Mouse (Mus musculus): ENCODE data around the gene Sucla2.
"Not testable (repeated sequence)": the region's sequence is repeated elsewhere in the genome, so short reads cannot be mapped to it uniquely, and the experiment has no call there.

The Sucla2 gene

DNA sequence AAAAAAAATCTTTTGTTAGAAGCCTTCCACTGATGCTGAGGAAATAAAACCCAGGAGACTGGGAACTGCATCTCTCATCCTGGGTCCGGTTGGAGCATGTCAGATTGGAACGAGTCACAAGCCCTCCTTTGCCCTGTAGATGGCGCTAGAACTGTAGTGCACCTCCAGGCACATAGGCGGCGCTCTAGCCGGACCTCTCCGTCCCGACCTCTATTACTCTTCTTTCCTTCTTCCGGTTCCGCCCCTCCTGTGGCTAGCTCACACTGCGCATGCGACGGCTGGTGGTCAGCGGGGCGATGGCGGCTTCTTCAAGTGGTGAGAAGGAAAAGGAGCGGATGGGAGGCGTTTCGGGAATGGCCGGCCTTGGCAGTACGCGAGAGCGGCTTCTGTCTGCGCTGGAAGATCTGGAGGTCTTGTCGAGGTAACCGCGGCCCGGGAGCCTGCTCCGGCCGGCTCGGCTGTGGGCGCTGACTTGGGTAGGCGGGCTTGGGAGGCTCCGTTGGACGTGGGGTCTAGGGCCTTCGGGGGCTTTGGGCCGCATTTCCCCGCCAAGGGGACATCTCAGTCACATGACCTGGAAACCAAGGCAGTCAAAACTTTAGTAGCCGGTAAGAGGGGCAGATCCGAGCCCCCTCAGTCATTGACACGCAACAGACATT, 15.2 kb upstream of the Sucla2 start, which contains the start of gene Med4:
Med4 (plus strand) TSS at position 261 of the 659 bp plus-strand sequence.
- DNase-seq (ENCODE audit: low spot score in 2 of 2): peak; percentile 96 to 98

- no peak for DNase-seq (ENCODE audit: low spot score in 2 of 2)
Measured at GRCm38 (mm10) chr14:73524136-73524535, 983 bp upstream of the Sucla2 start.

- not testable (repeated sequence) for DNase-seq (ENCODE audit: low spot score in 2 of 2)
Measured at GRCm38 (mm10) chr14:73528661-73529060, 3.5 kb downstream of the Sucla2 start.

DNA sequence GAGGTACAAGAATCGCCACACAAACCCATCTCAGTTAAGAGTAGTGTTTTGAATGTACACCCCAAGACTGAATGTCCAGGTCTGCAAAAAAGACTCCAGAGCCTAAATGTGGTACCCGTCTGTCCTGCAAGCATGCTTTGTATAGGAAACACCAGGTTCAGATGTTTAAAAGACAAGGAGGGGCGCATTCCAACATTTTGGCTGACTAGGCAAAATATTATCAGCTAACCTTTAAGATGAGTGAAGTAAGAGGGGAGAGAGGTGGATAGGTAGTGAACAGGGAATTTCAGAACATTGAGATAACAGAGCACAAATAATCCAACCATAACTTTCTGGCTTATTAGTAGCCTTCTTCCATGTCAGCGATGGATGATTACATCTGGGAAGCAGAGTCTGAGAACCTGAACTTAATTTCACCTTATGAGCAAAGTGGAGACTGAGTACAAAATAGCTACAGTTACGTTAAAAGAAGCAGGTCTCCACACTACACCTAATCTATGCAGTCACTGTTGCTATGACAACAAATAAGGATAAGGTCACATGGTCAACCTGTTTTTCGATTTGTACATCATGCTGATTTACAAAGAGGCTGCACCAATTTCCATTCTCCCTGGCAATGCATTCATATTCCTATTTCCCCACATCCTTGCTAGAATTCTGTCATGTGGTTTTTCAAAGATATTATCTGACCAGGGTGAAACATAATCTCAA, 8.8 kb downstream of the Sucla2 start:
- DNase-seq (ENCODE audit: low spot score in 2 of 2): no peak

DNA sequence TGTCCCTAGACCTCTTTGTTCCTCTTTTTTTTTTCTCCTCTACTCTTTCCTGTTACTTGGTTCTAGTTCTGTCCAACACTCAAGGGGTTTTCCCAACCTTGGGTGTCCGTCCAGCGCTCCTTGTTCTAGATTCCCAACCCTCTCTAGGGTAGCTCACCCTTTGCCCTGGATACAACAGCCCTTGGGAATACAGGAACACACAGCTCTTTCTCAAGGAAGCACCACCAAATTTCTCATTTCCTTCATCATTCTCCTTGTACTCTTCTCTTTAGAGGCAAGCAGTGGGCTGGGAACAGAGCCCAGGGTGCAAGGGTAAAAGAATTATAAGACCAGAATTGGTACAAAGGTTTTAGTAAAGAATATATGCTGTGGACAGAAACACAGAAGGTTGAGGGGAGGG, 10.5 kb downstream of the Sucla2 start:
- DNase-seq (ENCODE audit: low spot score in 2 of 2): no peak

GRCm38 (mm10) chr14:73543781-73544180, 18.7 kb downstream of the Sucla2 start:
- DNase-seq (ENCODE audit: low spot score in 2 of 2): no peak

DNA sequence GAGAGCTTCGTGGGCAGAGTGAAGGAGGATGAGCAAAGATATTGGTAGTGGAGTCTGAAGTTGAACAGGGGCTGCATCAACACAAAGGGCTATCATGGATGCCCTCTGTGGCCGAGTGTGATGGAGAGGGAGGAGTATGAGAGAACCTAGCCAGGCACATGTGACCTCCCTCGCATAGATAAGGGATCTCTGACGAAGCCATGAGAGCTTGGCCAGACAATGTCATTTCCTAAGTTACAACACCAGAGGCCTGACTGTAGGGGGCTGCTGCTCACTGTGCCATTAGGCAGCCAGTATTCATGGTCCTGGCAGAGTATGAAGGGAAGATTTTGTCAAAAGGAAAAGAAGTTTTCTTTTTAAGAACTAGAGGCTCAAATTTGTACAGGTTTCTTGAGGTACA, 21.9 kb downstream of the Sucla2 start:
- no peak for DNase-seq (ENCODE audit: low spot score in 2 of 2)

- DNase-seq (ENCODE audit: low spot score in 2 of 2): no peak
Measured at GRCm38 (mm10) chr14:73548051-73548450, 22.9 kb downstream of the Sucla2 start, which contains the start of gene Nudt15. Gene Nudt15, minus strand, starts transcription at chr14:73548242.

DNA sequence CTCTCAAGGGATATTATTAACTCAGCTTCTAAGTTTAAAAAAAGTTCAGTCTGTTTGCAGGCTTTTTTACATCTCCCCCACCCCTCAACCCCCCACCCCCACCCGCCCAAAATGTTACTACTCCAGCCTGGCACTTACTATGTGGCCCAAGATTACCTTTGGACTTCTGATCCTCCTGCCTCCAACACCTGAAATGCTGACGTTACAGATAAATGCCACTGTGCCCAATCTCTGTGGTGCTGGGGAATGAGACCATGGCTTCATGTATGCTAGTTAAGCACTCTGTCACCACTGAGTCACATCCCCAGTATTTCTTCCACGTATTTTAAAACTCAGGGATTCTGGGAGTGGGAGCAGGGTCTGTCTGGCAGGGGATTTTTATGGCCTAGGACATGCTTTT, 25.2 kb downstream of the Sucla2 start:
- no peak for DNase-seq (ENCODE audit: low spot score in 2 of 2)

GRCm38 (mm10) chr14:73550732-73551131, 25.6 kb downstream of the Sucla2 start:
- DNase-seq (ENCODE audit: low spot score in 2 of 2): no peak

- no peak for DNase-seq (ENCODE audit: low spot score in 2 of 2)
Measured at GRCm38 (mm10) chr14:73551164-73551563, 26.0 kb downstream of the Sucla2 start.

DNA sequence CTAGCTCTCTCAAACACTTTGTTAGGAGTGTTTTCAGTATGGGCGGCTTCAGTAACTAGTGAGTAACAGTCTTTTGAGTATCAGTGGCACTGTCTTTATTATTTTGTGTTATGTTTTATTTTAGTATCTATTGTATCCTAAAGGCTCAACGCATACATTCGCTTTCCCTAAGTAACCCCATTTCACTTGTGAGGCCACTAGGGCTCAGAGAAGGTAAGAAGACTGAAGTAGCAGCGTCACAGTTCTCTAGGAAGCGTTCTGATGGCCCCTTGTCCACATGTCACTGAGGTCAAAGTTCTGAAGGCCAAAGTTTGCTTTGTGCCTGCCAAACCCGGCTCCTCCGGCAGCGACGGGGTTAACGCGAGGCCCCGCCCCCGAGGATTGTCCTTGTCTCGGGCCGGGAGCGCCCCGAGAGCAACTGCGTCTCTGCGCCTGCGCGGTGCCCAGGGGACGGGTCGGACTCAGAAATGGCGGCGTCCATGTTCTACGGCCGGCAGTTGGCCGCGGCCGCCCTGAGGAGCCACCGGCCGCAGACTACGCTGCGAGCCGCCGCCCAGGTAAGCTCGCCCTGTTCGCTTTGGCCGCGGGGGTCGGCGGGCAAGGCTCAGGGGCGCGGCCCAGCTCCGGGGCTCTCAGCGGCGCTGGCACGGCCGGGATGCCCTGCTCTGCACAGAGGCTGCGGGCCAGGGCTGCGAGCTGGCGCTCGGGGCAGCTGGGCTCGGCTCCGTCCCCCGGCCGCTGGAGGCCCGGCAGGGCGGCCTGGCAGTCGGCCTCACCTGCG, 27.4 kb downstream of the Sucla2 start:
- DNase-seq (ENCODE audit: low spot score in 2 of 2): peak; percentile 91 to 96

DNA sequence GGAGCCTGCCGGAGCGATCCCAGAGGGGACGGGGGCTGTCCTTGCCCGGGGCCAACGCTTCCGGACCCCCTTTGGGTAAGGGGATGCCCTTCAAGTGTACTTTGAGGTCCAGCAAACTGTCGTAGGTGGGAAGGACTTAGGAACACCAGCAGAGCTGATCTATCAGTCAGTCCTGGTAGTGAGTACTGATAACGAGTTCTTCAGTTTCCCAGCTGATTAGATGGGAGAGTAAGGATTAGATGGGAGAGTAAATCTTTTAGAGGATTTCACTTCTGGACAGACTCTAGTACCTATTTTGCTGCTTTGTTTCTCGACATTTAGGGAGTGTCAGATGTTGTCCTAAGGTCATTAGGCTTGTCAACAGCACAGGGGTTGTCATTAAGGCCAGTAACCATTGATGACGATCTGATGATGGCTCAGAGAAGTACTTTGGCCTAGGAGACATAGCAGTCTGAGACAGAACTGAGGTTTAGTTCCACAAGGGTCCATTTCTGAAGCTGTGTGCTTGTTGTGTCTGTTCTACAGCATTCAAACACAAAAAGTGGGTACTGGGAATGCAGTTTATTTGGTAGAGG, 28.1 kb downstream of the Sucla2 start:
- no peak for DNase-seq (ENCODE audit: low spot score in 2 of 2)

DNA sequence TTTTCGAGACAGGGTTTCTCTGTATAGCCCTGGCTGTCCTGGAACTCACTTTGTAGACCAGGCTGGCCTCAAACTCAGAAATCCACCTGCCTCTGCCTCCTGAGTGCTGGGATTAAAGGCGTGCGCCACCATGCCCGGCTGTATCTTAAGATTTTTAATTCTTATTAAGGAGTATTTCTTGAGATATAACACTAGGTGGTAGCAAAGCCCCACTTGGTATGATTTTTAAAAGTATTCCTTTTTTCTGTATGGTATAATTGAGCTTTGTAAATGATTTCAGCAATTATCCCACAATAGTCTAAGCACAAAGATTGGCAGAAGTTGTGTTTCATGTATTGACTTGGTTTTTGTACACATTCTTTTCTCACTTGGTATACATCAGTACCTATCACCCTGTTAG, 44.7 kb downstream of the Sucla2 start:
- DNase-seq (ENCODE audit: low spot score in 2 of 2): not testable (repeated sequence)

DNA sequence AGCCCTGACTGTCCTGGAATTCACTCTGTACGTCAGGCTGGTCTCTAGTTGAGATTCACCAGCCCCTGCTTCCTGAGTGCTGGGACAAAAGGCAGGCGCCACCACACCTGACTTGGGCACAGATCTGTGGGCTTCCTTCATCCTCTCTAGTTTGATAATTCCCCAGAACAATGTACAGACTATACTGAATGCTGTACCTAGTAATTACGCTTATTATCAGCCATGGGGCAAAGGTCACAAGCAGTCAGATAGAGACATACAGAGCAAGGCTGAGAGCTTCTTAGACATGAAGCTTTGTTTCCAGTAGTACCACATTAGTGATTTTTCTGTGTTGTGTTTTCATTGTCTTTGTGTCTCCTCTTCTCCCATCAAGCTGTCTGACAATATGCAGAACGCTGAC, 46.0 kb downstream of the Sucla2 start:
- no peak for DNase-seq (ENCODE audit: low spot score in 2 of 2)

GRCm38 (mm10) chr14:73574053-73574452, 48.9 kb downstream of the Sucla2 start:
- no peak for DNase-seq (ENCODE audit: low spot score in 2 of 2)

- DNase-seq (ENCODE audit: low spot score in 2 of 2): no peak
Measured at GRCm38 (mm10) chr14:73576336-73576735, 51.2 kb downstream of the Sucla2 start.

- DNase-seq (ENCODE audit: low spot score in 2 of 2): no peak
Measured at GRCm38 (mm10) chr14:73588080-73588479, 63.0 kb downstream of the Sucla2 start.

DNA sequence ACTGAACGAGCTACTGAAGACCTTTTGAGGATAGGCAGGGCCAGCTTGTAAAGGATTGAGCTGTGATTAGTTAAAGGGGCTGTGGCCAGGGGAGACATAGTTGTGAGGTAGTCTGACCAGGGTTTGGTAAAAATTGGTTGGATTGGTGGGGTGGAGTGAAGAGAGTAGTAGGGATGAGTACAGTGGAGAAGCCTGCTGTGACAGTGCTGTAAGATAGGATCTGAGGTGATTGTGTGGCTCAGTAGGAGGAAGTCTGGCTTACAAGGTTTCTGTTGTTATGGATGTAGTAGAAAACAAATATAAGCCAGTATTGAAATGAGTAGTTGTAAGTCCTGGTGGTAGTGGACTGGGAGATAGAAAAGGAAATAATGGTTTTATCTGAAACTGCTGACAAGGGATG, 67.0 kb downstream of the Sucla2 start:
- DNase-seq (ENCODE audit: low spot score in 2 of 2): no peak

DNA sequence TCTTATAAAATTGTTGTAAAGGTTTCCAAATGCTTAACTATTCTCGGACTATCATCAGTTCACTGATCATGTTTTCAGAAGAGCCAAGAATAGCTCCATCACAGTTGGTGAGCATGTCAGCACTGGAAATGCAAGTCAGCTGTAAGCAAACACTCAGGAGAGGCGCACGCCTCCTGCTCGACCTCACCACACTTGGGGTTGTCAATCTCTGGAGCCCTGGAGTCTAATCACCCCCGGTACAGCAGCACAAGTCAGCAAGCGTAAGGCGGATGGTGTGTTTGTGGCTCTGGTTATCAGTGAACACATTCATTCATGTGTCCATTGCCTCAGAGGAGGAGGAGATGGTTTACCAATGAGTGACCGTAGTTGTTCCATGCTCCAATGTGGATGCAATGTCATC, 74.6 kb downstream of the Sucla2 start:
- no peak for DNase-seq (ENCODE audit: low spot score in 2 of 2)

DNA sequence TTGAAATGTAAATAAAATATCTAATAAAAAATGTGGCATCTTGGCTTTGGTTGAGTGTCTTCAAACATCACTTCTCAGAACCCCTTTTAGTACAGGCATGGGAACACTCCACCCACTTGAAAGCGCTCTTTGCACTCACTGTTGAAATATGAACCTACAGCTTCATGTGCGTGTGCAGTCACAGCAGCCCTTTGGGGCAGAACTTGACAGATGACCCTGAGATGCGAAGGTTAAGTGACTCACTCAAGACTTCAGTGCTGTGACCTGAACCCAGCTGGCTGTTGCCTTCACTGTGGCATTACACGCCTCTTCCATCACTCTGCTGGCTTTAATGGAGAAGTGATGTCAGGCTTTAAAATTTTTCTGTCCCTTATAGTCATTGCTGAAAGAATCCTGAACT, 82.6 kb downstream of the Sucla2 start:
- DNase-seq (ENCODE audit: low spot score in 2 of 2): no peak
